Mouse (Mus musculus): ENCODE results near the gene 4933428M09Rik.
"Not testable (repeated sequence)": the region's sequence is repeated elsewhere in the genome, so short reads cannot be mapped to it uniquely, and the experiment has no call there.

The 4933428M09Rik gene

DNA sequence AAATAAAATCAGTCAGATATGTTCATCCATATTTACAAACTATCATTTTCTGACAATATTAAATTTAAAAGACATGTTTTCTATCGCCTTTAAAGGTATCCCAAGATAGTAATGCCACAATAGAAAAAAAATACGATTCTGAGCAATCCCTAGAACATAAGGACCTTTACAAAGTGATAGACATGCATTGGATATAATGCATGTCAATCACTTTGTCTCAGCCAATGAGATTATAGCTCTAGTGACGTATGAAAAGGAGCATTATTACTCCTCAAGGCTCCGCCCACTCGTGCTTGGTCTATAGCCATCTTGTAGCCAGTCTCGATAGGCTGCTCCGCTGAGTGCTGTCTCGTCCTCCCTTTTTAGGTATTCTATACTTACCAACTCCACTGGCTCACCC is at the start of gene 4933428M09Rik:
4933428M09Rik (plus strand) TSS at position 301 of the 400 bp plus-strand sequence.
- DNase-seq (ENCODE audit: low read depth, low spot score), result no peak

- no peak for DNase-seq (ENCODE audit: low read depth, low spot score)
These were observed 45.0 kb upstream of the 4933428M09Rik start for GRCm38 (mm10) chrX:139134031-139134430.

DNA sequence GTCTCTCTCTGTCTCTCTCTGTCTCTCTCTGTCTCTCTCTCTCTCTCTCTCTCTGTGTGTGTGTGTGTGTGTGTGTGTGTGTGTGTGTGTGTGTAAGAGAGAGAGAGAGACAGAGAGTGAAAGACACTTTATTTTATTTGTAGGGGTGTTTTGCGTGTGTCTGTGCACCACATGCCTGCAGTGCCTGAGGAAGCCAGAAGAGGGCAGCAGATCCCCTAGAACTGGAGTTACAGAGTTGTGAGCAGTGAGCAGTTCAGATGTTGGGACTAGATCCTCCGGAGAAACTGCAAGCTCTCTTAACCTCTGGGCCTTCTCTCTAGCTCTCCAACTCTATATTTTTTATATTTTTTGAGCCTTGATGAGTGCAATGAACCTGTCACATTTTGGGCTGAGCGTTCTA is 12.5 kb downstream of the 4933428M09Rik start:
- not testable (repeated sequence) for DNase-seq (ENCODE audit: low read depth, low spot score)

GRCm38 (mm10) chrX:139194572-139195279 is 15.7 kb downstream of the 4933428M09Rik start:
- DNase-seq (ENCODE audit: low read depth, low spot score), result no peak

- not testable (repeated sequence) for DNase-seq (ENCODE audit: low read depth, low spot score)
These were observed 30.3 kb downstream of the 4933428M09Rik start for GRCm38 (mm10) chrX:139209191-139209828.

GRCm38 (mm10) chrX:139209829-139210225 is 30.8 kb downstream of the 4933428M09Rik start, which contains the start of gene Mum1l1:
Gene Mum1l1, plus strand, starts transcription at chrX:139210042.
- DNase-seq (ENCODE audit: low read depth, low spot score), result peak; percentile 25

DNA sequence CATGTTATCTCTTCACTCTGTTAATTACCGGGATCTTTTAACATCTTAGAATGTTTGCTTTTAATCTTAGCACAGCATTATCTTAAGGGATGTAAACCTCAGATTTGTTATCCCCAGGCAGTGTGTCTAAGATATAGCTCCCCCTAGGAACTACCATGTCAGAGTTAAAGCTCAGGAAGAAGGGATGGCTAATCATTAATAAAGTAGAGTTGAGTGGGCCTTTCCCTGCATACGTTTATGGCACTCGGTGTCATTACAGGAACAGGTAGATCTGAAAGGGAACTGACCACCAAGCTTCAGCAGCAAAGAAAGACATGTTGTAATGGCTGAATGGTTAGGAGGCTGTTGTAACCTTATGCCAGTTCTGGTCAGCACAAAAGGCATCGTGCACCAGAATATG is 35.7 kb downstream of the 4933428M09Rik start:
- no peak for DNase-seq (ENCODE audit: low read depth, low spot score)

DNA sequence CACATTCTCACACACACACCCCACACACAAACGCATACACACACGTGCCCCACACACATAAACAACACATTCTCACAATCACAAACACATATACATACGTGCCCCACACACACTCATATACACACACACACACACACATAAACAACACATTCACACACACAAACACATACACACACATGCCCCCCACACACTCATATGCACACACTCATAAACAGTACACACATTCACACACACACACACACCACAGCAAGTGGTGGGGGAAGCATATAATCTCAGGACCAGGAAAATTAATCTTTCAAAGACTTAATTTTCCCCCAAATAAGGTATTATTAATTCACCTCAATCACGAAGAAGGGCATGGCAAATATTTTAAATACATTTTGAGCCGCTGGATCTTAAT is 37.4 kb downstream of the 4933428M09Rik start:
- DNase-seq (ENCODE audit: low read depth, low spot score), result no peak

- peak; percentile 17 for DNase-seq (ENCODE audit: low read depth, low spot score)
These were observed 38.1 kb downstream of the 4933428M09Rik start for GRCm38 (mm10) chrX:139216991-139217593.

DNA sequence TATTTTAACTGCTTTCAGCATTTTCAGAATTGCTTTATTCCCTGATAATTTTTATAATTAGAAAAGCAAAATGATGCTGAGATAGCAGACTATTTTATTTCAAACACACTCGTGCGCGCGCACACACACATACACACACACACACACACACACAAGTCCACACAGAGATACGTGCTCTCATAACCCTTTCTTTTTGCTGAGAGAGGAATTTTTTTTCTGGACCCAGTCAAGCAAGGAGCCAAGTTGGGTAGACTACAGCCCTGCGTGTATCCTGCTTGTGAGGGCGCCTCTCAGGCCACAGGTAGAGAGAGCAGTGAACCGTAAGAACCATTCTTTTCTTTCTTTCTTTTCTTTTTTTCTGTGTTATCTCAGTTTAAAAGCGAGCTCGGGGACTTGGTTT is 38.7 kb downstream of the 4933428M09Rik start:
- no peak for DNase-seq (ENCODE audit: low read depth, low spot score)

GRCm38 (mm10) chrX:139219017-139219416 is 40.0 kb downstream of the 4933428M09Rik start:
- DNase-seq (ENCODE audit: low read depth, low spot score), result no peak

DNA sequence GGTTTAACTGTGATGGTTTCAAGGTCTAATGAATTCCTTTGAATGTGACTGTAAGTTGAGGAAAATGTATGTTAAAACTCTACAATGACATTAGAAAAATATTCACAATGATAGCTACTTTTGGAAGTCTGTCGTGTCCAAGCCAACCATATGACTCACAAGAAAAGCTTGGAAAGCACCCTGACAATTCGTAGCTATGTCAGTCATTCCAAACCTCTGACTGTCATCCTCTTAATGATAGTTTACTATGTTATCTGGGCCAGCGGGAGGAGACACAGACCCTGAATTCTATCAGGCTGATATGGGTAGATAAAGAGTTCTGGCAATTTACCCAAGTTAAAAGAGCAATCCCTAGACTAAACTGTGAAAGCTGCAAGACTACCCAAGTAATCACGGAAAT is 41.8 kb downstream of the 4933428M09Rik start:
- no peak for DNase-seq (ENCODE audit: low read depth, low spot score)

- DNase-seq (ENCODE audit: low read depth, low spot score), result no peak
These were observed 42.9 kb downstream of the 4933428M09Rik start for GRCm38 (mm10) chrX:139221893-139222292.

Data from retina, postnatal 7 days (tissue).